Mouse (Mus musculus) testis, postnatal 14 days (tissue): Measurements from ENCODE around the gene Zswim7.

Experiments
- DNase-seq: peaks from one replicate; pipeline ENCODE4 v3.0.0; 2021; ENCODE audit warnings: low spot score

Zswim7 gene

DNA sequence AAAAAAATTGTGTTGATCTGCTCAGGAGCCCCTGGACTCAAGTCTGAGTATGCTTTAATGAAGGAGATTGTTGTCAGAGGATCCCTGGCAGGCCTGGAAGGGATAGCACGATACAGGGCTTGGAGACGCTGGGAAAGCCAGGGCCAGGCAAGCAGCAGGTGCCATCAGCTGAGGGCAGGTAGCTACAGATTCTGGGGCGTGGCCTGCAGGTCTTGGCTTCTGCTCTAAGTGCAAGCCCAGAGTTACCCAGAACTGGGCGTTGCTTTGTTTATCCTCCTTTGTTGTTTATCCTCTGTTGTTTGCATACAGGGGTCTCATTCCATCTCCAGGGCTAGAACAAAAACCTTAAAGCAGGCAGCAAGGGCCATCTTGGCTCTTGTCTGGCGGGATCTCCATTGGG, 27.8 kb downstream of the Zswim7 start:
- no peak for DNase-seq

DNA sequence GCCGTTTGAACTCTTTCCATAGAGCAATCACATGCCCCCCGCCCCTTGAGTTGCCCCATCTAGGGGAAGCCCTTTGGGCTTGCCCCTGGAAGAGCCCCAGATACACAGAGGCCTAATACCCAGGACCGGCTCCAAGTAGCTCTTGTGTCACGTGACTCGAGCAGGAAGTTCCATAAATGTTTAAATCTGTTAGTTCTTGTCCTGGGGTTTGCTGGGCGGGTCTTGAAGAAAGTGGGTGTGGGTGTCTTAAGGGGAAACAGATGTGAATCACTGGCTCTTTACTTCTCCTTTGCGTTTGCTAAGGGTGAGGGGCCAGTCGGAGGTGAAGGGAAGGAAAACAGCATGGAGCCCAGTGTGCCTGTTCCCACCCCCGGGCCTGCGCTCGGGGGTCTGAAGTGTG, 30.1 kb downstream of the Zswim7 start:
- DNase-seq: no peak

GRCm38 (mm10) chr11:62249266-62250037, 31.7 kb downstream of the Zswim7 start:
- peak; percentile 39 for DNase-seq

DNA sequence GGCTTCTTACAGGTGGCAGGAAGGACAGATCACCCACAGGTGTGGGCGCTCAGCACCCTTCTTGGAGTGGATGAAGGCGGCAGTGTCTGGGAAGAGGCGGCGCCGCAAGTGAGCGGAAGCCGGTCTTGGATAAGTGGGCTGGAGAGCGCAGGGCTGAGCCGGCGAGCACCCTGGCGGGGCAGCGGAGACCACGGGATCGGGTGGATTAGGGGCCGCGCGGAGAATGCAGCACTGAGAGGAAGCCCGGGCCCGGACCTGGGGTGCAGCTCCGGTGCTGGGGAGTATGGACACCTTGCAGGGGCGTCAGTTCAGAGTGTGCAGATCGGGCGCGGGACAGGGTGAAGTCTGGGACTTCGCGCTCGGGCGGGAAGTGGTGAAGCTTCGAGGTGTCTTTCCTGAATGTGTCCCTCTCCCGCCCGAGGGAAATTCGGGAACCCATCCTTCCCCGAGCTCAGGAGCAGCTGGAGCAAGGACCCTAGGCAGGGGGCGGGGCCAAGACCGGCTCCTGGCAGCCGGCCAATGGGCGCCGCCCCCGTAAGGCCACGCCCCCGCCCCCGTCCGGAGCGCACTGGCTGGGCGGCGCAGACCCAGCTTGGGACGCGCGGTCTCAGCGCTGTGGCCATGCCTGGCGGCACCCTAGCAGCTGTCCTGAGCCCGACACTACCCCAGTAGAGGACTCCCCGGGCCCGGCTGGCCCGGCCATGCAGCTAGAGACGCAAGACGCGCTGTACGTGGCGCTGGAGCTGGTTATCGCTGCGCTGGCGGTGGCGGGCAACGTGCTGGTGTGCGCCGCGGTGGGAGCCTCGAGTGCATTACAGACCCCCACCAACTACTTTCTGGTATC, 32.6 kb downstream of the Zswim7 start, which contains the start of gene Adora2b:
Adora2b (plus strand) TSS at position 584 of the 844 bp plus-strand sequence.
- DNase-seq: peak; percentile 84

- DNase-seq: no peak
Measured at GRCm38 (mm10) chr11:62247759-62248400, 33.3 kb downstream of the Zswim7 start.

DNA sequence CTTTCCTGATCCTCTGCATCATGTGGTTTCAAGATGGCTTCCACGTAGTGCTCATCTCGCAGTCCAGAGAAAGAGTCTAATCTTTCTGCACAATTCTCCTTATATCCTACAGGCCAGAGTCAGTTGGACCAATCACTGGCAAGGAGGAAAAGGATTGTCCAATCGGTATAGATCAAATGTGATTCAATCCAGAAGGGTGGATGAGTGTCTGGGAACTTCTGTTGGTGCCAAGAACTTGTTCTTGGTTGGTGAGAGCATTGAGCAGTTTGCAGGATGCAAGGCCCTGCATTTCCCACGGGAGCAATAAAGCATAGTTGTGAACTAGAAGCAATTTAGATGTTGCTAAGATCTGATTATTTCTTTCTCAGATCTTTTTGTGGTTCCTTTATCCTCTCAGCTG, 36.7 kb downstream of the Zswim7 start:
- no peak for DNase-seq

DNA sequence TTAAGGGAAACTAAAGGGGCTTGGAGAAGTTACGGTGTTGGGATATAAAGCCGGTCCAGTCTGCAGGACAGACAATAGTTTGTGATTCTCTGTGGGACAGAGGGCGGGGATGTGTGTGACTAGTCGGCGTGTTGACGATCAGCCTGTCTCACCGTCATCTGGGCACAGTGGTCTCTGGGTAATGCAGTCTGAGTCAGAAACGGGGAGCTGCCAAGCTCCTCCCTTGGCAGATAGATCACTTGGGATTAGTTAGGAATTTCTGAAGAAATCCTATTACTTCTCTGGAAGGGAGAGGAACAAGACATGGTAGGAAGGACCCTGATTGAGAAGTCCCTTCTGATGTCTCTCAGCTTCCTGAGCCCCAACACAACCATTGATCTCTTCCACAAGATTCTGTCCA, 37.3 kb downstream of the Zswim7 start:
- no peak for DNase-seq

GRCm38 (mm10) chr11:62240631-62241261, 40.4 kb downstream of the Zswim7 start:
- DNase-seq: no peak

- no peak for DNase-seq
Measured at GRCm38 (mm10) chr11:62224797-62225196, 56.4 kb downstream of the Zswim7 start.

DNA sequence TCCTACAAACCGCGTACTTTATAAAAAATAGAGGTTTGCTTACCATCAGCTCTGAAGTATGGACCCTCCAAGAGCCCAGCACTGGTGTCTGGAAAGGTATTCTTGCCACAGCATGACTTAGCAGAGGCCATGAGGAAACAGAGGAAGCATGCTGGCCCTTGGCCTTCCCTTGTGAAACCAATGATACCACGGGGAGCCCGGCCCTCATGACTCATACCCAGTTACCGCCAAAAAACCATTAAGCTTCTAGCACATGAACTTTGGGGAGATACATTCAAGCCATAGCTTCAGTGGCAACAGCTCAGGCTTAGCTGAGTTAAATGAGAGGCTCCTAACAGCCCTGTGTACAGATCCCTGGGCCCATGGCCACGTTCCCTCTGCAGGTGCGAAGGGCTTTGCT, 57.2 kb downstream of the Zswim7 start:
- DNase-seq: no peak

DNA sequence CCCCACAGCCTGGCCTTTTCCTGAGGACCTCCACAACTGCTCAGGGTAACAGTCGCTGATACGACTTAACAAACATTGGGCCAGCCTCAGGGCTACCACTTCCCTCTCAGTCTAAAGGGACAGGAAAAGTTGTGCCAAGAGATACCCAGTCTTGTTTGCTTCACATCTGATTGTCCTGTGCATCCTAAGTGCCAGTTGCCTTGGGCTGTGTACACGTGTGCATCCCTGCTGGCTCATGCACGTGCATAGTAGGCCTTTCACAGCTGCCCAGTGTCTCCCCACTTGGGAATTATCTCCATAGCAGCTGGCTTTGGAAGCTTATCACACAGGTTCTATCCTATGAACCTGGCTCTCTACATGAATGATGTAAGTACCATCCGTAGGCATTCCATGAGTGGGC, 57.8 kb downstream of the Zswim7 start:
- no peak for DNase-seq

- no peak for DNase-seq
Measured at GRCm38 (mm10) chr11:62220756-62221510, 60.2 kb downstream of the Zswim7 start.

GRCm38 (mm10) chr11:62217751-62218150, 63.4 kb downstream of the Zswim7 start:
- DNase-seq: no peak
